Mouse (Mus musculus): Measurements from ENCODE around the gene Col2a1.

- TF ChIP-seq POLR2A (IDR thresholded peaks at IDR 0.05; ENCODE audit: low read depth, low read length) (no peak), CTCF (conservative IDR thresholded peaks at IDR 0.05; ENCODE audit: insufficient read depth, insufficient read length, low read depth, low read length) (no peak)
These were observed 4.5 kb downstream of the Col2a1 start for GRCm38 (mm10) chr15:97999991-98000390.

Data from kidney, adult 2 months (tissue).